Mouse (Mus musculus): ENCODE data around the gene Ecm1.

Gene Ecm1

DNA sequence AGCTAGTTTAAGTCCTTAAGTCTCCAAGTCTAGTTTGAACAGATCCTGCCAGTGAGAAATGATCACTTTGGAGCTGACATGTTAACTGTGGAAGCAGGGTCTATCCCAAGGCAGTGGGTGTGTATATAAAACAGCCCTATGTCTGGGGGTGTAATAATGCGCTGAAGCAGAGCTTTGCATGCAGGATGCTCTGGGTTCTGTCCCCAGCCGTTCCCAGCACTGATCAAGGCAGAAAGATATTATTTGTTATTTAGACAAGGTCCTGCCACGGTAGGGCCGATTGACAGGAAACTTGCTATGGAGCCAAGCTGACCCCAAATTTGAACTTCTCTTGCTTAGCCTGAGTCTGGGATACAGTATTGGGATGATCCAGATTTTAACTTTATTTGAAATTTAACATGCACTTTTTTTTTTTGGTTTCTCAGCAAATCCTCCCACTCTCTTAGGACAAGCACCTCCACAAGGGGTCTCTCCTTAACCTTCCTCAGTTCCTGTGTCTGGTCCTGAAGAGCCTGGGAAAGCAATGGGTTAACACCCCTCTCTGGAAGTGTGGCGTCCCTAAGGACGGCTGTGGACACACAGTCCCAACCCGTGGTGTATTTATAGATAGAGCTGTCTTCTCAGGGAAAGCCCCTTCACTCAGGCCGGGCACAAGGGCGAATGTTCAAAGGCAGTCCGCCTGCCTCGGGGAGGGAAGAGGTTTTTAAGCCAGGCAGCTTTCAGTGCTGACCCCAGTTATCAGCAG is 50.0 kb downstream of the Ecm1 start:
- DNase-seq (ENCODE audit: low spot score in 2 of 2): no peak

DNA sequence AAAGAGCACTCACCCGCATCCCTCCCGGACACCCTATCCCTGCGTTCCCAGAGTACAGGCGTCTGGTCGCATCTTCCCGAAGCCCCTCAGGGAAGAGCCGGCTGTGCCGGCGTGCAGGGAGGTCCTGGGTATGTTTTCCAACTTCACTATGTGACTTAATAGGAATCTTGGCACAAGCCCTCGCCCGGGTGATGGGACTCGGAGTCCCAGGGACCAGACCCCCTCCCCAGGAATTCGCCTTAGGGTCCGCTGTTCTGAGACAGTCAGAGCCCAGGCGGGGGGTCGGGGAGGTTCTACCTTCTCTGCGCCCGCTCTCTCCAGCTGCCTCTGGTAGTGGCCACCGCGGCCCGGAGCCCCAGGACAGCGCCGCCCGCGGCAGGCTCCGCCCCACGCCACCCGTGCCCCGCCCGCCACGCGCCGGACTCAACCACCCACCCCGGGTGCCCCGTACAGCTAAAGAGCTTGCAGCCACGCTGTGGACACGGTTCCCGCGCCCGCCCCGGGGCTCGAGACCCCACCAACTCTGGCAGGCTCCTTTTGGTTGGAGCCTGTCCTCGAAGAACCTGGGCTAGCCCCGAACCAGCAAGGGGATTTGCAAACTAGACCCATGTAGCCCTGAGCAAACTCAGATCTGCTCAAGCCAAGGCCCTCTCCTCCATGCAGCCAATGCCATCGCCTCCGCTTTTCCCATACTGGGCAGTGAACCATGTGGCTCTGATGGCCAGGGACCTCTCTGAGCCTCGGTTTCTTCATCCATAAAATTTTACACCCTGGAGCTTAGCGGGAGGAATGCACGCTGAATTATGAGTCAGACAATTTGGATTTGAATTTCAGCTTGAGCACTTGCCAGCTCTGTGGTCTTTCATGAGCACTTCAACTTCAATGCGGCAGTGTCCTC is 51.6 kb downstream of the Ecm1 start, which contains the start of gene Adamtsl4:
Gene Adamtsl4, minus strand, starts transcription at position 394 of the 898 bp plus-strand sequence.
- no peak for DNase-seq (ENCODE audit: low spot score in 2 of 2)

DNA sequence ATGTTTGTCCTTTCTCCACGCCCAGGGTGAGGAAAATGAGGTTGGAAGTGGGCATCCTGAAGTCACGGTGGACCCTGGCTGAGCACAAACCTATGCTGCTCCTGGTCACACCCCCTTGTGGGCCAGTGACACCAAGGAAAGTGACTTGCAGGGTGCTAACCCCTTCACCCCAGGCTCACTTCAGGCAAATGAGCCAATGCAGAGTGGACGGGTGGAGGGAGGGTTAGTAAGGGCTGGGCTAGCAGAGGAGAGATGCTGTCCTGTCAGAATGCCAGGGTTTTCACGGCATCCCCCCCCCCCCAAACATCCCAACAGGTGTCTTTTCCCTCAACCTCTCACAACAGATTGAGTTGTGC is 52.2 kb downstream of the Ecm1 start:
- no peak for DNase-seq (ENCODE audit: low spot score in 2 of 2)

DNA sequence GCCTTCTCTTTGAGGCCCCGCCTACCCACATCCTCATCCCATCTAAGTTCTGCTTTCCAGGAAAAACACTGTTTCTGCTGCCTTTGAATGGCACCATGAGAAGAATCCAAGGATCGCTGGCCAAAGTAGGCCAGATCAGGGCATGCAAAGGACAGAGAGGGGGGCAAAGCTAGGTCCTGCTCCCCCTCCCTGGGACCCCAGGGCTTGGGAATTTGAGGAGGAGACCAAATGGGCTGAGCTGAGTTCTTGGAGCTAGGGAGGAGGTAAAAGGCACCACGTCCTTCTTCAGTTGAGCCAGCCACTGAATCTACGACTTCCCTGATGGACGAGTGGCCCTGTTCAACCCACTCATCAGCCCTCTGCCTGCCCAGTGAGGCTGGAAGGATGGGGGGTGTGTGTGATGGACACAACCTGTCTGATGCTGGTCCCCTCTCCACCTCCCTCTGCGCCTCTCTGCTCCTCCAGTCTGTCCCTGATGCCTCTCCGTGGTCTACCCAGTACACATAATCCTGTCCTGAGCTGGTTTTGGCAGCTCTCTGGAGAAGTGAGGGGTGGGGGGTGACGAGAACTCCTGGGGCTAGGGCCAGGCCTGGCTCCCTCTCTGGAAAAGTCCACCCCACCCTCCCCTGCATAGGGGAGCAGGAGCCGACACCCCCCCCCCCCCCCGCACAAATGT is 52.7 kb downstream of the Ecm1 start:
- no peak for DNase-seq (ENCODE audit: low spot score in 2 of 2)

DNA sequence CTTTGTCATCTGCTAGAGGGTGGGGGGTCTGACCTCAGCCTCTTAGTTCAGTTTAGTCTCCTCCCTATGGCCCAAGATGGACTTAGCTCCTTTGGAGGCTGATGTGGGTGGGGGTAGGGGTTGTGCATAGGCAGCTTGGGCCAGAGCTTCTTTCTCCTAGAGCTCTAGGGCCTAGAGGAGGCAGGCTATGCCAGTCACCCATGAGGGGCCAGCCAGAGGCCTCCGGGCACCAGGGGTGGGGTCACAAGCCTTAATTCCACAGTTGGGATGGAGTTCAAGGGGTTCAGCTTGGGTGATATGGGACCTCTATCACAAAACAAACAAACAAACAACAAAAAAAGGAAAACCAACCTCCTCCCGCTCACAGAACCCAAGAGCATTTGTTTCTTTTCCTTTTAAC is 53.7 kb downstream of the Ecm1 start:
- no peak for DNase-seq (ENCODE audit: low spot score in 2 of 2)

DNA sequence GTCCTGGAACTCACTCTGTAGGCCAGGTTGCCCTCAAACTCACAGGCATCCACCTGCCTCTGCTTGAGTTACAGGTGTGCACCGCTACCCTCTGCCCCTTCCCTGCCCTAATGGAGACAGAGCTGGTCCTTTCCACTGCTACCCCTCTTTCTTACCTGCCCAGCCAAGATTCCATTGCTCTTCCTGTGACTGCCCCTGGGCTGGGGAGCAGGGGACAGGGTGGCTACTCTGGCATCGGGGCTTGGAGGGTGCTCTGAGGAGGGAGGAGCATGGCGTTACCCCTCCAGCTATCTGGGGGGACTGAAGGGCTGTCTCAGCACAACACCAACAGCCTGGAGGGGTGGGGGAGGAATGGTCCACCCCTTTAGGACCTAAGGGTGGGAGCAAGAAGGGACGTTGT is 54.1 kb downstream of the Ecm1 start:
- DNase-seq (ENCODE audit: low spot score in 2 of 2): no peak

DNA sequence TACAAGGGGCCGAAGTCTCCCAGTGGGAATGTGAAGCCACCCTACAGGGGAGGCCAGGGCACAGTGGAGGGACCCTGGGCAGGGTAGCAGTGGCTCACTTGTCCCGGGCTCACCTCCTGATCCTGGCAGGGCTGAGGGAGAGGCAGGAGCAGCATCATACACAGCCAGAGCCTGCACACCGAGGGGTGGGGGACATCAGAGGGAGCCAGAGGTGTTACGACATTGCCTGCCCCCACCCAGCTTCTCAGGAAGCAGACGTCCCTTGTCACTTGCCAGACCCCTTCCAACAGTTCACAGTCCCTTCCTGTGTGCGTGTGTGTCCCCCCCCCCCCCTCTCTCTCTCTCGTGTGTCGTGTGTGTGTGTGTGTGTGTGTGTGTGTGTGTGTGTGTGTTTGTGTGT is 54.5 kb downstream of the Ecm1 start:
- DNase-seq (ENCODE audit: low spot score in 2 of 2): no peak
